Mouse (Mus musculus) right cerebral cortex, adult 18-20 months (tissue): ENCODE measurements at regions not wholly inside any gene's neighbourhood (a gene's known extent, or its start where the extent isn't known, plus 50 kb on each side); places are given as distances from the start of the nearest gene placed in this dataset.

ENCODE experiments used
- DNase-seq: peaks from one replicate; pipeline ENCODE4 v3.0.0; 2022; ENCODE audit warnings: mixed read lengths

GRCm38 (mm10) chr14:87348825-87349224 is 67.6 kb upstream of the Tdrd3 start:
- DNase-seq = no peak

DNA sequence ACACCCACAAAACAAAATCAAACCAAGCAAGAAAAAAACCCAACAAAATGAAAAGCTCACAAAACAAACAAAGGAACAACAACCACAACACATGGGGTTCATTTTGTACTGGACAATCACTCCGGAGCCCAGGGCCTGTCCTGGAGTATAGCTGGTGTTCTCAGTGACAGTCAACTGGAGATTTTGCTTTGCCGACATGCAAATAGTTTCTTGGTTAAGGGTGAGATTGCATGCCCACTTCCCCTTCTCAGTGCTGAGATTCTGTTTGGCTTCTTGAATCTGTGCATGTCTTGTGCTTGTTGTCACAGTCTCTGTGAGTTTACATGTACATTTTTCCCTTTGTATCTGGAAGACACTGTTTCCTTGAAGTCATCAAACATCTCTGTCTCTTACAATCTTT is 50.6 kb upstream of the Tdrd3 start:
- DNase-seq = no peak
